Mouse (Mus musculus) spleen, adult 10 weeks (tissue): ENCODE measurements around the gene Sik3. TPM values are rescaled to one million over a fixed set of nuclear protein-coding genes. Genes with fewer than 3 reads are reported as not detected.

Source experiments
- polyA plus RNA-seq: library from polyadenylated mRNA; stranded (reverse); fragments of 350-450 nt; fragmentation: Illumina TruSeq; extraction: RNeasy Lipid Tissue Mini Kit (QIAGEN cat#74804); gene quantifications from one replicate; pipeline ENCODE4 v1.2.3, GENCODE M21; 2015; ENCODE audit warnings: low replicate concordance; ENCODE audit not compliant: insufficient read depth

Sik3 gene
- polyA plus RNA-seq = 17.3 TPM

DNA sequence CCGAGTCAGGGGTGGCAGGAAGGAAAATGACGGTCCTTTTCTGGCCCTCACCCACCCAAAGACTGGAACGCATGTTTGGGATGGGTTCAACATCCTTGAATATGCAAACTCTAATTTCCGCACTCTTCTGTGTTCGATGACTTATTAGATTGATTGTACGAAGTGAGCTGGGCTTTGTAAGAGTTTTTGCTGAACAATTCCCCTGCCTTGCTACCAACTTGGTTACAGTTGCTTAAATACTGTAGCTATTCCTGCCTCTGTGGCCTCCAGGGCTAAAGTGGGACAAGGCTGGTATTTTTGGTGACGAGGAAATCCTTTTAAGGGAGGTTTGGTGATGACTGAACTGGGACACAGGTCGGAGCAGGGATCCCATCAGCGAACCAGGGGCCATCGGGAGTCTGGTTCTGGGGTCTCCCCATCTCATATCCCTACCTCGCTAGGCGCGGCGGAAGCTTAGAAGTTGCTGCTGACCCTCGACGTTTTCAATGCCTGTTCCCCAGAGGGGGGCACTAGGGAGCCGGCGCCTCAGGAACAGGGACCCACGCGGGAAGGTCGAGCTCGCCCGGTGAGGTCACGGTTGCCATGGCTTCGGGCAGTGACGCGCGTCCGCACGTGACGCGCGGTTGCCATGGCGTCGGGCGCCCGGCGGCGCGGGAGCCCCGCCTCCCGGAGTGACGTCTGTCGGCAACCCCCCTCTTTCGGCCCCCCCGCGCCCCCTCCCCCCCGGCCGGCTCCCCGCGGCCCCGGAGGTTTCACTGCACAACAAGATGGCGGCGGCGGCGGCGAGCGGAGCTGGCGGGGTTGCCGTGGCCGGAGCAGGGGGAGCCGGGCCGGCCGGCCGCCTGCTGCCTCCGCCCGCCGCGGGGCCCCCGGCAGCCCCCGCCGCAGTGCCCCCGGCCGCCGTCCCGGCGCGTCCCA lies at the start of gene Sik3, which contains the start of gene Pafah1b2:
Gene Sik3, plus strand, starts transcription at position 730 of the 918 bp plus-strand sequence.
Gene Pafah1b2, minus strand, starts transcription at position 600 of the 918 bp plus-strand sequence.

DNA sequence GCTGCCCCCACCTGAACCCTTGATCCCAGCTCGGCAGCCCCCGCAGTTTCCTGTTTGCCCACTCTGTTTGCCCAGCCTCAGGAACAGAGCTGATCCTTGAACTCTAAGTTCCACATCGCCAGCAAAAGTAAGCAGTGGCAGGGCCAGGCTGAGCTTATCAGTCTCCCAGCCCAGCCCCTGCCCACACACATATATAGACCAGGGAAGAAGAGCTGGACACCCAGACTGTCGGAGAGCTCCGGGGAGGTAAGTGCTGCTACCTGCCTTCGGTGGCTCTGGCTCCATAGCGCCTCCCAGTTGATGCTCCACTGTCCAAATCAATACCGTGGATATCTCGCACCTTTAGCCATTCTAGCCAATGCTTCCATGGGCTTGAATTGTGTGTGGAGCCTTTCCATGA lies 215.9 kb downstream of the Sik3 start, which contains the start of gene Apoa1:
Gene Apoa1, plus strand, starts transcription at position 90 of the 400 bp plus-strand sequence.

DNA sequence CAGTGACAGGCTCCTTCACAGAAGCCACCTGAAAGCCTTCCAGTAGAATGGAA lies 222.8 kb downstream of the Sik3 start, which contains the start of gene Apoc3:
Gene Apoc3, minus strand, starts transcription at position 41 of the 53 bp plus-strand sequence.

DNA sequence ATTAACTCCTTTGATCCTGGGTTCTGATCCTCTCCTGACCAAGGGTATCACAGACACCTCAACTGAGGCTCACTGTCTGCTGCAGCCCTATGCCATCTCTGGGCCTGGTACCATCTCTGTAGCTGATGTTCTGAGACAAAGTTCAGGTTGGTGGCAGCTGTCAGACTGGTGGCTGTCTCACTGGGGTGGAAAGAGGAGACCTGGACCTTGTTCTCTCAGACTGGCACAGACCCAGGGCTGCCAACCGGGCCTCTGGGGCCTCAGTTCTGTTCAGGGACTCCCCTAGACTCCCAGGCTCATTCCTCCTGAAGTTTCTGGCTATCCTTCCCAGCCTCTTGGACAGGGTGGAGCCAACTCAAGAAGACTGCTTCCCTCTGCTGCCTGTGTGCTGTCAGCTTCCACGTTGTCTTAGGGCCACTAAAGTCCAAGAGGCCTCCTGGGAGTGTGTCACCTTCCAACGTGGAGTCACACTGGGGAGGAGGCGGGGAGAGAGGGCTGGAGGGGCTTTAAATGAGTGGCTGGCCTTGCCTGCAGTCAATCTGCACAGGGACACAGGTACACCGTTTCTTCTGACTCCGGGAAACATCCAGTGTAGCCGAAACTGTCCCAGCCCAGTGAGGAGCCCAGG lies 228.0 kb downstream of the Sik3 start, which contains the start of gene Apoa4:
Gene Apoa4, plus strand, starts transcription at position 171 of the 628 bp plus-strand sequence.

DNA sequence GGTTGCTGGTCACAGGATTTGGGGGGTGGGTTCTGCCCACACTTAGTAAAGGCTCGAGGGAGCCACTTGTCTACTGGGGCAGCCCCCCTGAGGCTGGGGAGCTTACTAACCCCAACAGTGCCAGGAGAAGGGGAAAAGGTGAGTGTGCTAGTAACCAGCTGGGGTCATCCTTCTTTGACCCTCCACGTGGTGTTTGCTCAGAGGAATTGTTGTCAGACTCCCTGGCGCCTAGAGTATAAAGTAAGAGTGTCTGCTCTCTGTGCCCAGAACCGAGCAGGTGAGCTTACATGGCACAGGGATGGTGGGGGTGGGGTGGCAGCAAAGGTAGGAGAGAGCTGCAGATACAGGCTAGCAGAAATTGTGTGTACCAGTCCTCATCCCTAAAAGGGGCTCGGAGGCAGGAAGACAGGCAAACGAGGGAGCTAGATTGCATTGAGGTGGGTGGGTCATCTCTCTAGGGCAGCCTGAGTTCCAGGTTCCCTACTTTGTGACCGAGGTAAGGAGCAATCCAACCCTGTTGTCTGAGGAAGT lies 255.8 kb downstream of the Sik3 start, which contains the start of gene Apoa5:
Gene Apoa5, plus strand, starts transcription at position 291 of the 531 bp plus-strand sequence.

DNA sequence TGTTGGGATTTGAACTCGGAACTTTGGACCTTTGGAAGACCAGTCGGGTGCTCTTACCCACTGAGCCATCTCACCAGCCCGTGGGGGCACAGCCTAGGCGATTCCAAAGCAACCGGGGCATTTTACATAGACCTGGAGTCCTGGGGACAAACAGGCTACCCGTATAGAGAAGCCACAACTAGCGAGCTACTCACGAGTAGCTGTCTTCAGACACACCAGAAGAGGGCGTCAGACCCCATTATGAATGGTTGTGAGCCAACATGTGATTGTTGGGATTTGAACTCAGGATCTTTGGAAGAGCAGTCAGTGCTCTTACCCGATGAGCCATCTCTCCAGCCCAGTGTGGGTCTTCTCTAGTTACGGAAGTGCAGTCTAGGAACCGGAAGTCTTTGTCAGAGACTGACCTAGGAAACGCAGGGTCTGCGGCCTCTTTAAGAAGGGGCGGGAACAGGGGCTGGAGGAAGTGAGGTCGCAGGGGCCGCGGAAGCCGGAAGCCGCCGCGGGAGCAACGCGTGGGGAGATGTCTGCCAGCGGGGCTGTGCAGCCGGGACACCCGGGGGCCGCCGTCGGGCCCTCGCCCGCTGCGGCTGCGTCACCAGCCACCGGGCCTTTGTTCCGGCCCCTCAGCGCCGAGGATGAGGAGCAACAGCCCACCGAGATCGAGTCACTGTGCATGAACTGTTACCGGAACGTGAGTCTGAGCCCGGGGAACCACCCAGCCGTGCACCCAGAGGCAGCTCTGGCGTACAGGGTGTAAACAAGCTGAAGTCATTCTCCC lies 260.2 kb downstream of the Sik3 start, which contains the start of gene Zpr1:
Gene Zpr1, plus strand, starts transcription at position 388 of the 778 bp plus-strand sequence.

Other genes starting within 250 kb of the Sik3 start
- gene Cep164, start 184.1 kb upstream of the Sik3 start, polyA plus RNA-seq = 9.8 TPM
- 5.7 TPM for gene Bace1, start 174.2 kb upstream of the Sik3 start, polyA plus RNA-seq
- gene Pcsk7, start 106.3 kb upstream of the Sik3 start, polyA plus RNA-seq = 22.6 TPM
- 34.1 TPM for gene Rnf214, start 105.9 kb upstream of the Sik3 start, polyA plus RNA-seq
- 124 TPM for gene Tagln, start 76.8 kb upstream of the Sik3 start, polyA plus RNA-seq
- 59.0 TPM for gene Sidt2, start 57.6 kb upstream of the Sik3 start, polyA plus RNA-seq
- gene Pafah1b2, start 130 bp upstream of the Sik3 start, polyA plus RNA-seq = 54.5 TPM
- gene Apoa1, start 215.8 kb downstream of the Sik3 start, polyA plus RNA-seq = not detected
- not detected for gene Apoc3, start 222.8 kb downstream of the Sik3 start, polyA plus RNA-seq
- gene Apoa4, start 227.9 kb downstream of the Sik3 start, polyA plus RNA-seq = 0.29 TPM